Mouse (Mus musculus) lung, postnatal 36 days (tissue): ENCODE results near the gene Ttc9.

Experiments
- DNase-seq: peaks from one replicate; pipeline ENCODE4 v3.0.0; 2022; ENCODE audit warnings: mixed read lengths

The Ttc9 gene

DNA sequence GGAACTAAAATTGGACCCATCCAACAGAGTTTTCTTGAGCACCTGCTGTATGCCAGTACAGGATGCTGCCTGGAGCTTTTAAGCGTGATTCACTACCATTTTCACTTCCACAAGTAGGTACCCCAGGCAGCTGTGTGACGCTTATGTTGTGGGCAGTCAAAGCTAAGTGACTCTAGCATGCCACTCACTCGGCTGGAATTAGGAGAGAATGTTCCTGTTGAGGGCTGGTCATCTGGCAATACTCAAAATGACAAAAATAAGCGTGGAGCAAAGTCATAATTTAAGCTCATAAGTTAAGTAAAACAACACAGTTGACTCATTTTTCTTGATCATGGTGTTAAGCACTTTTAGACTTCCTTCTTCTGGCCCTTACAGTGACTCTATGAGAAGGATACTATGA, 31.0 kb downstream of the Ttc9 start:
- DNase-seq: no peak

GRCm38 (mm10) chr12:81663116-81663515, 32.1 kb downstream of the Ttc9 start:
- no peak for DNase-seq

DNA sequence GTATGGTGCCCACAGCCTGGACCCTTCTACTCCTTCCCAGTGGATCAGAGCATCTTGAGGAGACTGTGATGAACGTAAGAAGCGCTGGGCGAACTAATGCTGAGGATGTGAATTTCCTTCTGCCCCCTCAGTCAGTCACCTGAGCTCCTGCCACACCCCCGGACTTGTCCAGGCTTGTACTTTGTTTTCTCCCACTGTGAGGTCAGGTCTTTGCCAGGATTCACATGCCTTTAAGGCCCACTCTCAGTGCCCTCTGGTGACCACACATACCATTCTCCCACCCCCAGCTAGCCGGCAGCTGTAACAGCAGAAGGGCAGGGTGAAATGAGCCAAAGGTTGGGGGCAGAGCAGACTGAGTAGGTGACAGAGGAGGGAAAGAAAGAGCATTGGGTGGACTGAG, 32.9 kb downstream of the Ttc9 start:
- DNase-seq: no peak

DNA sequence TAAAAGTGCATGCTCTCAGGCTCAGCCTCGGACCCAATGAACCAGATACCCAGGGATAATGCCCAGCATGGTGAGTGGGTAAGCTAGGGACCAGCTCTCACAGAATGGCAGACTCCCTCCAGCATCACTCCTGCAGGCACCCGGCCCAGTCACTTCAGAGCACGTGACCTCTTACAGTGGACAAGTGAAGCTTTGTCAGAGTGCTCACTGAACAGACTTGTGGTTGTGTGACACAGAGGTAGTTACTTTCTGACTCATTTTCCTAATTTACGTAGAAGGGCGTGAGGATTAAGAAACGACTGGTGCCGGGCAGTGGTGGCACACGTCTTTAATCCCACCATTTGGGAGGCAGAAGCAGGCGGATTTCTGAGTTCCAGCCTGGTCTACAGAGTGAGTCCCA, 37.4 kb downstream of the Ttc9 start:
- peak; percentile 41 for DNase-seq

DNA sequence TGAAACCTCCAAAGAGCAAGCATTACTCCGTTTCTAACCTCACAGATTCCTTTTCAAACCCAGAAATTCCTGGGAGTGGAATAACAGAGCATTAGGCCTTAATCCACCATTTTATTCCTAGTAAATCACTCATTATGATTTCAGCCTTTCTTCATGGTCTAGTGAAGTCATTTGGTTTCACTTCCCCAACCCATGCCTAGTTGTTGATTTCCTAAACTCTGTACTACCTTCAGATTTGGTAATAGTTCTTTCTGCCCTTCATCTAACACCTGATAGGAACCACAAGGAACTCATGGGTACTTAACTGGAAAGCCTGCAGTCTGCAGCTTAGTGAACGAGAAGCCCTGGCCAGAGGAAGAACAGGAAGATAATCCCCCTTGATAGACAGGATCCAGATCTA, 44.5 kb downstream of the Ttc9 start:
- no peak for DNase-seq

DNA sequence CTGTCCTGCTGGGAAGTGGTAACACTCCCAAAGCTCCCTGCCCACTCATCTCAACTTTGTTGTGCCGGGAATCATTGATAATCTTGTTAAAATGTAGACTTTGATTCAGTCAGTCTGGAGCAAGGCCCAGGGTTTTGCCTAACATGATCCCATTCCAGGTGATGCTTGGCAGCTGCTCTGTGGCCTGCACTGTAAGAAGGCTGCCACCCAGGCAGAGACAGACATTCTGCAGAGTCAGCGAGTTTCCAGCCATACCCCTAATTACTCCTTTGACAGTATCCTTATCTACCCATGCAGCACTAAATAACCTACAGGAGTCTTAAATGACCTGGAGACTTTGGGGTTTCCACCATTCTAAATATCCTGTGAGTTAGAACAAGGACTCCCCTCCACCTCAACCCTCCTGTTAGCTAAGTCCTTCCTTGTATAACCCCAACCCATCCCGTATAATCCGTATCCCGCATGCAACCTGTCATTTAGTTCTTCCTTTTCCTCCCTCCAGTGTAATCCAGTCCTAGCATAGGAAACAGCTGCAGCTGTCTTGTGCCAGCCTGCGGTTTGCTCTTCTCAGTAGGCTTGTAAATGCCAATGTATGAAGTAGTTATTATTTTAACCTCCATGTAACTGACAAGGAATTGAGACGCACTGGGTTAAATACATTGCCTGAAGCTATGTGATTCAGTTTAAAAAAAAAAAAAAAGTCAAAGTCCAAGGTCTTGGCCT, 48.9 kb downstream of the Ttc9 start:
- DNase-seq: no peak

GRCm38 (mm10) chr12:81683395-81683794, 52.3 kb downstream of the Ttc9 start:
- DNase-seq: no peak

GRCm38 (mm10) chr12:81684096-81684495, 53.0 kb downstream of the Ttc9 start:
- no peak for DNase-seq

DNA sequence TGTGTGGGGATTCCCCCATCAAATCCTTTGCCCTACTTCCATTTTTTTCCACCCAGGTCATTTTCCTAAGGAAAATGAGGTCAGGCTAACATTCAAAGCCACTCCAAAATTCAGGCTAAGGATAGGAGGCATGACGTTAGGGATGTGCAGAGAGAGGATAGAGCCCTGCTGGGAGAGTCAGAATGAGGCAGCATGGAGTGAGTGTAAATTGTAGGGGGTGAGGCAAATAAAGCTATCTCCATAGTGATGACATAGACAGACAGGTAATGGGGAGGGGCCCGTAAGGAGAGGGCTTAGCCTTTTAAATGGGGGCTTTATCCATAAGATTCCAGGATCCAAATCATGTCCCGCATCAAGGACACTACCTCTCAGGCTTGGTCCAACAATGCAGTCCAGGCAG, 54.9 kb downstream of the Ttc9 start:
- DNase-seq: no peak

GRCm38 (mm10) chr12:81686406-81687117, 55.5 kb downstream of the Ttc9 start:
- DNase-seq: no peak

DNA sequence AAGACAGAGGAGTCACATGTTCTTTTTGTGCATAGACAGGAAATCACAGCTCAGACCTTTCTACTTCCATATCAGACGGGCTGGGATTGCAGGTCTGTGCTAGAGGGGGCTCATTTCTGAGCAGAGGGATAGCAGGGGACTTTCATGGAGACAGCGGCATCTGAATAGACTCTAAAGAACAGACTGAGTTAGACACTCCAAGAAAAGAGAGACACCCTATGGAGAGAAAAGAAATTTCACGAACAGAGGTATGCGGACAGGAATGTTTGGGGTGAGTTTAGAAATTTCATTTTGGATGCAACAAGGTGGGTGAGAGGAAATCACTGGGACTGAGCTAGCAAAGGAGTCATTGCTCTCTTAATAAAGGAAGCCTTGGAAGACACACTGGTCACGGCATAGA, 56.8 kb downstream of the Ttc9 start:
- DNase-seq: no peak

DNA sequence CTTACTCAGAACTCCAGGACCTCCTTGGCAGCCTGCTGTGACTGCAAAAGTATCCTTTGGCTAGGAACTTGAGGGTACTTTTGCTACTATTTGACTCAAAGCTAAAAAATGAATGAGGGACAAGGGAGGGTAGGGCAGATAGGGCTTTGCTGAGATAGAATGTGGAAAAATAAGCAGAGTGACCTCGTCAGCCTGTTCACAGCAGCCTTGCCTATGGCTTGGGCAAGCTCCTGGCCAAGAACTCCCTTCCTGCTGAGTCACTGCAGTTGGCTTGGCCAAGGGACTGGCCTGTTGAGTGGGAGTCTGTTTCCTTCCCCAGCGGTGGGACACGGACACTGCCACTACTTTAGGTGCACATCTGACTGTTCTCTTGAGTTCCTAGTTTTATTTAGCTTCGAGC, 57.5 kb downstream of the Ttc9 start:
- DNase-seq: peak; percentile 43

- no peak for DNase-seq
Measured at GRCm38 (mm10) chr12:81689505-81690056, 58.5 kb downstream of the Ttc9 start.

DNA sequence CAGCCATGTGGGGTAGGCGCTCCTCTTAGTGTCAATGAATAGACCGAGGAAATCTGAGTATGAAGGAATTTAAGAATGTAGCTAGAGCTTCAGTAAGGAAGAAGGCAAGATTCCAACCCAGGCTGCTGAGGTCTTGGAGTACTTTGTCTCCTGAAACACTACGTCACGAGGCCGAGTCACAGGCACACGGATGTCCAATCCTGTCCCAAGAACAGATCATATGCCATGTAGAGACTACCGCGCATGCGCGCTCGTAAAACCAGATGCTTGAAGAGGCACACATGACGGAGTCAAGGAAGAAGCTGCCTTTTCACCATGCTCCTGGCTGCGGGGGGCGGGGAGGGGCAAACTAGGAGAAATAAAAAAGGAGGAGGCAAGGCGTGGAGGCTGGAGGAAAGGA, 59.1 kb downstream of the Ttc9 start:
- DNase-seq: no peak

DNA sequence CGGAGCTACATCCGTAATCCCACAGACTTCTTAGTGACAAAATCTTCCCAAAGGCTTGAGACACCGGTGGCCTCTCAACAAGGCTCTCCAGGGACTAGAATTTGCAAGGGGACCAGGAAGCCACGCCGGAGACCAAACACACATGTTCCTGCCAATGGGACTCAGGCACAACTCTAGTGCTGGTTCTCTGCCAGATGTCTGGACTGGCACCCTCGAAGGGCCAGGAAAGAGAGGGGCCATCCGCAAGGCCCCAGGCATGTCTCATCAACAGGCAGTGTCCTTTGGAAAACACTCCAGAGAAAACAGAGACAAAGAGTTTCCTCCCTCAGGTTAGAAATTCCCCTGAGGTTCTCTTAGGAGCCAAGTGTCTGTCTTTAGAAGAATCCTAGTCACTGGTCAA, 59.7 kb downstream of the Ttc9 start:
- peak; percentile 44 for DNase-seq

- no peak for DNase-seq
Measured at GRCm38 (mm10) chr12:81691177-81691730, 60.2 kb downstream of the Ttc9 start.

DNA sequence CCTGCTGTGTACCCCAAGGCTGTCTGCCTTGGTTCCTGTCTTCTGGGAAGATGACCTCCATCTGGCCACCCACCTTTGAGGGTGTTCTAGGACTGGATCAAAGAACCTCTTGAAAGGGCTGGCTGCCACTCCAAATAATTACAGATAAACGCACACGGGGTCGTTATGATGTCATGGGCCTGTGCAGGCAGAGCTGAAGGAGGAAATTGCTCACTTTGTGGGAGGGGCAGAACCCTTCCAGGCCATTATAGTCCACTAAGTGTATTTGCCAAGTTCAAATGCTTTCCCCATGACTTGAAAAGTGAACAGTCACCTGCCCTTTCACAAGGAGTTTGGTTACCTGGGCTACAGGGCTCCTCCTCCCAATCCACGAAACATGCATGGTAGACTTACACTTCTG, 67.0 kb downstream of the Ttc9 start:
- DNase-seq: peak; percentile 86

DNA sequence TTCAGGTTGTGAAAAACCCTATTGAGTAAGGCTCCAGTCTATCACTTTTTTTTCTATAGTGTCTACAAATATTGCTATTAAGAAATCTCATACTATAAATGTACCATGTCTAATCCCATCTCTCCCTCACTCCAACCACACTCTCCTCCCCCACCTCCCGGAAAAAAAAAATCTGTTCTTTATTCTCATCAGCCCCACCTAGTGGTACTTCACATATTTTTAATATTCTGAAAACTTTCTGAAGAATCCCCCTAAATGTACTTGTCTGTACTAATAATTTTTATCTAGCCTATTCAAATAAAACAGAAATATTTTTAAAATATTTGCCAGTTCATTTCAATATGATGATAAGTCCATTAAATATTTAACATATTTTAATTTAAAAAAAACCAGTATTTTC, 71.9 kb downstream of the Ttc9 start:
- DNase-seq: peak; percentile 51

- no peak for DNase-seq
Measured at GRCm38 (mm10) chr12:81712618-81713017, 81.6 kb downstream of the Ttc9 start.
